Mouse (Mus musculus) brain, embryonic 14.5 days (tissue): Measurements from ENCODE around the gene Nhp2. TPM values are rescaled to one million over a fixed set of nuclear protein-coding genes. Genes with fewer than 3 reads are reported as not detected.
"Not testable (repeated sequence)": the region's sequence is repeated elsewhere in the genome, so short reads cannot be mapped to it uniquely, and the experiment has no call there.

Experiments used
- DNase-seq: peaks from one replicate; pipeline ENCODE4 v3.0.0-alpha.2; 2011; ENCODE audit warnings: low read depth
- CTCF ChIP-seq: fragments of 200-500 bp; IDR thresholded peaks from 2 replicates; pipeline ENCODE4 v1.5.1; 2012; ENCODE audit warnings: inconsistent platforms, mild to moderate bottlenecking, moderate library complexity, borderline replicate concordance; ENCODE audit not compliant: insufficient read depth, insufficient read length; ENCODE audit errors: extremely low read depth
- POLR2A ChIP-seq: fragments of 200-500 bp; IDR thresholded peaks from 2 replicates; pipeline ENCODE4 v1.6.1; 2012; ENCODE audit warnings: mild to moderate bottlenecking, inconsistent platforms, borderline replicate concordance; ENCODE audit not compliant: poor library complexity, insufficient read depth, insufficient read length, severe bottlenecking; ENCODE audit errors: extremely low read depth
- polyA plus RNA-seq: library from polyadenylated mRNA; depleted of rRNA; stranded (reverse); fragments of >200 nt; gene quantifications from 2 replicates; pipeline ENCODE4 v1.2.3, GENCODE M21; 2012

Nhp2 gene
- polyA plus RNA-seq, 1 experiment = 69.2 TPM

GRCm38 (mm10) chr11:51650691-51651515, 31.4 kb downstream of the Nhp2 start, which contains the start of the genes N4bp3 and D930048N14Rik:
Gene N4bp3, minus strand, starts transcription at chr11:51650842.
Gene D930048N14Rik, plus strand, starts transcription at chr11:51650954.
- peak; percentile 70 for DNase-seq

DNA sequence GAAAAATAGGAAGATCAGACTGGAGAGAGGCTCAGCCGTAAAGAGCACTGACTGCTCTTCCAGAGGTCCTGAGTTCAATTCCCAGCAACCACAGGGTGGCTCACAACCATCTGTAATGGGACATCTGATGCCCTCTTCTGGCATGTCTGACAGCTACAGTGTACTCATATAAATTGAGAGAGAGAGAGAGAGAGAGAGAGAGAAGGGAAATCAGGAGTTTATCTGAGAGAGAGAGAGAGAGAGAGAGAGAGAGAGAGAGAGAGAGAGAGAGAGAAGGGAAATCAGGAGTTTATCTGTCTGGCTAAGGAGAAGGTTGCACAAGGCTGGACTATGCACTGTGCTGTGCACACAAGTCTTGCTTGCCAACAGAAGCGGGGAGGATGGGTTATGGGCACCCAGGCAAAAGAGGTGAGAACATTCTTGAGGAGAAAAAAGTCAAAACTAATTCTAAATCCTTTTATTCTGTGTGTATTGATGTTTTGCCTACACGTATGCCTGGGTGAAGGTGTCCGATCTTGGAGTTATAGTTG, 33.4 kb downstream of the Nhp2 start:
- DNase-seq = no peak
- TF ChIP-seq CTCF = no peak
- no peak for TF ChIP-seq POLR2A

More at GRCm38 (mm10) chr11:51650691-51651515, 31.4 kb downstream of the Nhp2 start, which contains the start of the genes N4bp3 and D930048N14Rik:
- TF ChIP-seq POLR2A = no peak
- no peak for TF ChIP-seq CTCF

GRCm38 (mm10) chr11:51653736-51654135, 34.2 kb downstream of the Nhp2 start:
- DNase-seq = no peak
- no peak for TF ChIP-seq POLR2A
- no peak for TF ChIP-seq CTCF

- no peak for TF ChIP-seq POLR2A
- no peak for TF ChIP-seq CTCF
- DNase-seq = no peak
These were observed 35.4 kb downstream of the Nhp2 start for GRCm38 (mm10) chr11:51654891-51655290.

GRCm38 (mm10) chr11:51656798-51657521, 37.4 kb downstream of the Nhp2 start:
- TF ChIP-seq CTCF = no peak
- no peak for DNase-seq

DNA sequence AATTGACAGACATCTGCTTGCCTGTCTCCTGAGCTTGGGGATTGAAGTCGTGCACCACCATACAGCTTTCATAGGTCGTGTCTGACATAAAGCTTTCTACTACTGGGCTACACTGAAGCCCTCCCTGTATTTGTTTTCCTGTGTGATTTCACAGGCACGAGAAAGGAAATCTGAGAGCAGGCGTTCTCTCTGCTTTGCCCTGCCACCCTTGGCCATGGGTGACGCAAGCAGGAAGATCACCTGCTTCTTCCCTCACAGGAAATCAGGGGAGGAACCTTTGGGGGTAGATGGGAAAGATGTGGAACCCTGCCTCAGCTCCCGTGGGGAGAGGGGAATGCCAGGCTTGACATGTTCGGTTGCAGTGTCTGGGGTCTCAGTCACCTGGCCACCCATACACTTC, 38.8 kb downstream of the Nhp2 start:
- TF ChIP-seq CTCF (no peak), POLR2A (no peak)
- DNase-seq = no peak

- TF ChIP-seq POLR2A = no peak
- no peak for TF ChIP-seq CTCF
- DNase-seq = peak; percentile 30
These were observed 39.2 kb downstream of the Nhp2 start for GRCm38 (mm10) chr11:51658705-51659104.

DNA sequence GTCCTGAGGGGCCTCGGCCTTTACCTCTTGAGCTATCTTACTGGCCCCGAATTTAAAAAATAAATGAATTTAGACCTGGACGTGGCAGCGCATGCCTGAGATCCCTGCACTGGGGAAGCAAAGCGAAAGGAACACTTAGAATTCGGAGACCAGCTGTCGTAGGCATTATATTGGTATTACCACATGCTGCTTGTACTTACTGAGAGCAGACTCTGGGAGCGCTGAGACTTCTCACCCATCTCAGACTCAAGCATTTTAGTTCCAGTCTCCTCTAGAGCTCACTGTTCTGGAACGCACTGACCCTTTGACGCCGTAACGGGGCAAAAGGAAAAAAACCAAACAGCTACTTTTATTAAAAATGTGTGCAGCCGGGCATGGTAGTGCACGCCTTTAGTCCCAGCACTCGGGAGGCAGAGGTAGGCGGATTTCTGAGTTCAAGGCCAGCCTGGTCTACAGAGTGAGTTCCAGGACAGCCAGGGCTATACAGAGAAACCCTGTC, 42.4 kb downstream of the Nhp2 start:
- no peak for DNase-seq
- TF ChIP-seq POLR2A (no peak), CTCF (no peak)

DNA sequence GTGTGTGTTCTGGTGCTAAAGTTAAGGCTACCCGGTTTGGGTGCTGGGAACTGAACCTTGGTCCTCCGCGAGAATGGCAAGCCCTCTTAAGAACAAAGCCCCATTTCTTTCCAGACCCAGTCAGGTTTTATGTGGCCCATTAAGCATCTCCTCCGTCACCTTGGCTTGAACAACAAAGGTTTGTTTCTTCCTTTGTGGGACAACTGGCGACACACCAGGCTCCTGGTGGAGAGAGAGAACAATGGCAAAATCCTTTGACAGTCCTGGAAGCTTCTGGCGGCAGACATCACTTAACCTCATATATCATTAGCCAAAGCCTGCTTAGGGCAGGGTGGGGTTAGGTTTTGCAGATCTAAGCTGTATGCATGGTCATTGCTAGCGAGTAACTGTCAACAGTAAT, 43.1 kb downstream of the Nhp2 start:
- DNase-seq = no peak
- TF ChIP-seq POLR2A (no peak), CTCF (no peak)

GRCm38 (mm10) chr11:51664747-51665146, 45.2 kb downstream of the Nhp2 start:
- DNase-seq = not testable (repeated sequence)

DNA sequence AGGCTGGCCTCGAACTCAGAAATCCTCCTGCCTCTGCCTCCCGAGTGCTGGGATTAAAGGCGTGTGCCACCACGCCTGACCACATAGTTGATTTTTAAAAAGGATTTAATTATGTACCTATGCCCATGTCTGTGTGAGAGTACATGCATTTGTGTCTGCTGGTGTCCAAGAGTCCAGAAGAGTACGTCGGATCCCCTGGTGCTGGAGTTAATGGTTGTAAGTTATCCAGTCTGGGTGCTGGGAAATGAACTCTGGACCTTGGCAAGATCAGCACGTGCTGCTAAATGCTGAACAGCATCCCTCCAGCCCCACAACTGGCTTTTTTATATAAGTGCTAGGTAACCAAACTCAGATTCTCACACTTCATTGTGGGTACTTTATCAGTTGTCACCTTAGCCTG, 51.3 kb downstream of the Nhp2 start:
- DNase-seq = no peak
- no peak for TF ChIP-seq POLR2A
- TF ChIP-seq CTCF = no peak
